ENCODE assay signal across 9 mouse cellular contexts in the genomic region with DNA sequence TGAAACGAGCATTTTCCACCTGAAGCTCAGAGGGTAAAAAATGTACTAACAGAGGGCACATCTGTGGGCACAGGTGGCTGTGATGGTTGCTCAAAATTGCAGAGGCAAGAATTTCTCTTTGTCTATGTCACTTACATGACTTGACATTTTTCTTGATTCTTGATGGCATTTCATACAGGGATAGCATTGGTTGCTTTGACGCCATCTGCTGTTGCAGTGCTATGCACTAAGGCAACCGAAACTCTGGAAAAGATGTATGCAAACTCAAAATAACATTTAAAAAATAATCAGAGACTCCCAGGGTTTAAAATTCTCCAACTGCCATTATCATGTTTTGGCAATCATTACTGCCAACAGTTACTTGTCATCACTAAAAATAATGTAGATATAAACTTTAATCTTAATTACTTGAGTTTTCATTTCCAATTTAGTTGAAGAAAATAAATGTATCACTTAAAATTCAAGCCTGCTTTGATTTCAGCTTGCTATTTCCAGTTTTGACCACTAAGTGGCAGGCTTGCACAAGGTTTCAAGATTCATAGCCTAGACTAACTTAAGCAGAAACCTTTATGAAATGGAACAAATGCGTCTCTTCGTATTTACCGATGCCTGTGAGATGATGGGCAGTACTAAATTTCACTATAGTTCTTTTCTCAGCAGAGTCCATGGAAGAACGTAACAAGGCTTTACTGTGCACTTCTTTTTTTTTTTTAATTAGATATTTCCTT.
A peak's percentile ranks its signal among the peaks of the same experiment; 100 is the strongest.
DNase-seq lines count a peak whose midpoint lies in the region; ATAC-seq and TF ChIP-seq lines count a peak whose summit lies in the region.
"Had no signal": no experiment of that assay in that cellular context is flagged by ENCODE, and none has a peak within 500 bp of the region (broad histone marks: within the 10 kb centered on the region; RNA-seq: fewer than 3 reads in every experiment).

No protein-coding gene starts in this region.

- H3K27ac ChIP-seq in heart, adult 2 months, result no peak overlapping the region
- no peak overlapping the region for H3K27ac ChIP-seq in heart, embryonic 11.5 days (ENCODE audit: low read depth, low read length)
- no peak overlapping the region for H3K27ac ChIP-seq in forebrain, embryonic 14.5 days (ENCODE audit: low read depth, low read length)
- H3K27ac ChIP-seq in layer of hippocampus, adult 2 months, result peak overlapping the region; percentile 24; the same call in 1 of the 2 replicates
- H3K27ac ChIP-seq: limb, embryonic 15.5 days had no signal

- no peak for TF ChIP-seq POLR2A in heart, adult 2 months (IDR thresholded peaks at IDR 0.05; ENCODE audit: insufficient read depth, low read depth, low read length)

- H3K9me3 ChIP-seq in heart, embryonic 11.5 days (replicated peaks; ENCODE audit: control insufficient read depth, low read length), result no peaks in the 10 kb centered on the region
- no peaks in the 10 kb centered on the region for H3K9me3 ChIP-seq in forebrain, embryonic 14.5 days (replicated peaks; ENCODE audit: control insufficient read depth, low read length)
- H3K9me3 ChIP-seq: limb, embryonic 15.5 days had no signal

- TF ChIP-seq CTCF in heart, adult 2 months (IDR thresholded peaks at IDR 0.05), result peak; percentile 86
- peak; percentile 91 for TF ChIP-seq CTCF in layer of hippocampus, adult 2 months (conservative IDR thresholded peaks at IDR 0.05)

- H3K9ac ChIP-seq in heart, adult 2 months (ENCODE audit: low read depth, low read length), result no peak overlapping the region
- no peak overlapping the region for H3K9ac ChIP-seq in heart, embryonic 11.5 days (ENCODE audit: low read depth, low read length)
- H3K9ac ChIP-seq in forebrain, embryonic 14.5 days (ENCODE audit: low read length), result no peak overlapping the region
- H3K9ac ChIP-seq: limb, embryonic 15.5 days had no signal

- WGBS in heart, adult 2 months, result 23% methylated on average over 7 of the region's 7 CpGs
- WGBS in heart, embryonic 11.5 days (ENCODE audit: insufficient replicate concordance), result 28% methylated on average over 7 of the region's 7 CpGs
- 29% methylated on average over 7 of the region's 7 CpGs for WGBS in forebrain, embryonic 14.5 days

- TF ChIP-seq EP300 in heart, adult 2 months (IDR thresholded peaks at IDR 0.05; ENCODE audit: insufficient read depth, low read depth, low read length), result no peak

- no peaks in the 10 kb centered on the region for H3K36me3 ChIP-seq in heart, adult 2 months (ENCODE audit: control insufficient read depth, insufficient read depth, low read length)
- no peaks in the 10 kb centered on the region for H3K36me3 ChIP-seq in heart, embryonic 11.5 days (ENCODE audit: control insufficient read depth, insufficient read depth, low read length)
- no peaks in the 10 kb centered on the region for H3K36me3 ChIP-seq in forebrain, embryonic 14.5 days (ENCODE audit: control insufficient read depth, insufficient read depth, low read length)
- H3K36me3 ChIP-seq: limb, embryonic 15.5 days had no signal

- no peaks in the 10 kb centered on the region for H3K27me3 ChIP-seq in heart, adult 2 months (ENCODE audit: control insufficient read depth, insufficient read depth, low read length)
- no peaks in the 10 kb centered on the region for H3K27me3 ChIP-seq in heart, embryonic 11.5 days (ENCODE audit: control insufficient read depth, insufficient read depth, low read length)
- no peaks in the 10 kb centered on the region for H3K27me3 ChIP-seq in forebrain, embryonic 14.5 days (replicated peaks; ENCODE audit: control insufficient read depth, insufficient read depth, low read length)
- H3K27me3 ChIP-seq: limb, embryonic 15.5 days had no signal

- no peaks in the 10 kb centered on the region for H3K4me1 ChIP-seq in heart, adult 2 months (ENCODE audit: control insufficient read depth, insufficient read depth, low read length)
- H3K4me1 ChIP-seq in heart, embryonic 11.5 days (ENCODE audit: control insufficient read depth, insufficient read depth, low read length), result no peaks in the 10 kb centered on the region; the same call in 1 of the 2 replicates
- no peaks in the 10 kb centered on the region for H3K4me1 ChIP-seq in forebrain, embryonic 14.5 days (ENCODE audit: control insufficient read depth, insufficient read depth, low read length)
- H3K4me1 ChIP-seq: limb, embryonic 15.5 days had no signal

- intact Hi-C loops in heart, adult 2 months (cut with DNase I), result loop anchor here (5.0 to 10.0 kb wide), 4 partner anchors 130 to 952 kb away; partner anchors contain the start of gene Pdzrn4

- no peak for ATAC-seq in heart, embryonic 11.5 days (replicated peaks; ENCODE audit: insufficient number of reproducible peaks, low FRiP score, low TSS enrichment)
- ATAC-seq in forebrain, embryonic 14.5 days, result peak; percentile 42; the same call in 1 of the 2 replicates

- no peaks in the 10 kb centered on the region for H3K79me2 ChIP-seq in heart, adult 2 months (replicated peaks; ENCODE audit: control insufficient read depth, insufficient read depth, low read length)

- DNase-seq in heart, adult 2 months, result peak; percentile 6 to 23
- DNase-seq in B cell, adult 2 months, result peak; percentile 49 to 50
- DNase-seq in brain, adult 2 months (ENCODE audit: low read depth, low spot score), result peak; percentile 87
- DNase-seq in forebrain, embryonic 14.5 days (ENCODE audit: low spot score), result peak; percentile 84
- peak; percentile 56 to 74 for DNase-seq in layer of hippocampus, adult 2 months (ENCODE audit: low spot score in 2 of 2)
- DNase-seq in lung, postnatal 36 days, result peak; percentile 46
- peak; percentile 42 for DNase-seq in thymus, postnatal 4 days

- H3K4me3 ChIP-seq in heart, adult 2 months, result no peak overlapping the region
- H3K4me3 ChIP-seq in heart, embryonic 11.5 days (ENCODE audit: low read depth, low read length), result no peak overlapping the region
- H3K4me3 ChIP-seq in forebrain, embryonic 14.5 days (ENCODE audit: low read depth, low read length), result no peak overlapping the region
- no peak overlapping the region for H3K4me3 ChIP-seq in layer of hippocampus, adult 2 months
- H3K4me3 ChIP-seq: limb, embryonic 15.5 days had no signal

- no peak overlapping the region for H3K4me2 ChIP-seq in heart, embryonic 11.5 days
- H3K4me2 ChIP-seq in forebrain, embryonic 14.5 days (ENCODE audit: low read length), result no peak overlapping the region
- H3K4me2 ChIP-seq: limb, embryonic 15.5 days had no signal

Comparison
In these comparisons a context has a peak if more than half of its experiments do, and no peak if none do; other contexts are left out.
1. DNase-seq: peak in every context shown above with its lines; median percentile 87 in brain, adult 2 months; 84 in forebrain, embryonic 14.5 days; 65 in layer of hippocampus, adult 2 months; 50 in B cell, adult 2 months; 46 in lung, postnatal 36 days; 42 in thymus, postnatal 4 days; 14 in heart, adult 2 months.